Mouse (Mus musculus) kidney, adult 9 months (tissue): ENCODE data around the gene Trim14.
A peak's percentile ranks its signal among the peaks of the same experiment; 100 is the strongest.

Experiments used
- DNase-seq: peaks from one replicate; pipeline ENCODE4 v3.0.0; 2022

Trim14 gene

GRCm38 (mm10) chr4:46560069-46560705 lies 24.2 kb upstream of the Trim14 start:
- DNase-seq = no peak

- DNase-seq = no peak
Observed at GRCm38 (mm10) chr4:46558672-46559667, 23.0 kb upstream of the Trim14 start.

- no peak for DNase-seq
Observed at GRCm38 (mm10) chr4:46556933-46557332, 21.0 kb upstream of the Trim14 start.

- DNase-seq = no peak
Observed at GRCm38 (mm10) chr4:46555762-46556161, 19.8 kb upstream of the Trim14 start.

GRCm38 (mm10) chr4:46554295-46555069 lies 18.5 kb upstream of the Trim14 start:
- DNase-seq = no peak

- DNase-seq = peak; percentile 73
Observed at GRCm38 (mm10) chr4:46553864-46554263, 17.9 kb upstream of the Trim14 start.

- DNase-seq = no peak
Observed at GRCm38 (mm10) chr4:46550406-46550805, 14.5 kb upstream of the Trim14 start.

- DNase-seq = no peak
Observed at GRCm38 (mm10) chr4:46549979-46550378, 14.0 kb upstream of the Trim14 start.

GRCm38 (mm10) chr4:46546709-46547108 lies 10.8 kb upstream of the Trim14 start:
- no peak for DNase-seq

- peak; percentile 28 for DNase-seq
Observed at GRCm38 (mm10) chr4:46545498-46545897, 9.6 kb upstream of the Trim14 start.

- DNase-seq = peak; percentile 22
Observed at GRCm38 (mm10) chr4:46544313-46544712, 8.4 kb upstream of the Trim14 start.

GRCm38 (mm10) chr4:46543366-46544050 lies 7.6 kb upstream of the Trim14 start:
- DNase-seq = no peak

- DNase-seq = no peak
Observed at GRCm38 (mm10) chr4:46541707-46542106, 5.8 kb upstream of the Trim14 start.

- DNase-seq = no peak
Observed at GRCm38 (mm10) chr4:46539167-46539566, 3.2 kb upstream of the Trim14 start.

GRCm38 (mm10) chr4:46535094-46535830 lies 679 bp downstream of the Trim14 start:
- DNase-seq = no peak

GRCm38 (mm10) chr4:46533934-46534720 lies 1.8 kb downstream of the Trim14 start:
- no peak for DNase-seq

- DNase-seq = no peak
Observed at GRCm38 (mm10) chr4:46532926-46533325, 3.0 kb downstream of the Trim14 start.

- no peak for DNase-seq
Observed at GRCm38 (mm10) chr4:46532511-46532910, 3.4 kb downstream of the Trim14 start.

- no peak for DNase-seq
Observed at GRCm38 (mm10) chr4:46529722-46530121, 6.2 kb downstream of the Trim14 start.

GRCm38 (mm10) chr4:46527558-46527926 lies 8.4 kb downstream of the Trim14 start:
- DNase-seq = peak; percentile 27
